In genomic region chr6:117605685-117606084, GRCm38 (mm10) we compare ENCODE assay signal across 18 mouse cellular contexts.
DNase-seq lines count a peak whose midpoint lies in the region; ATAC-seq and TF ChIP-seq lines count a peak whose summit lies in the region.
"Had no signal": no experiment of that assay in that cellular context is flagged by ENCODE, and none has a peak within 500 bp of the region (broad histone marks: within the 10 kb centered on the region; RNA-seq: fewer than 3 reads in every experiment).

No protein-coding gene starts in this region.

- 0 out of 2 replicates have a peak overlapping the region, but pooled peaks have one; percentile 76 for H3K27ac ChIP-seq in gastrocnemius, adult 2 months
- H3K27ac ChIP-seq in midbrain, embryonic 10.5 days (replicated peaks): no peak overlapping the region
- H3K27ac ChIP-seq in midbrain, embryonic 15.5 days: no peak overlapping the region
- H3K27ac ChIP-seq in heart, embryonic 16.5 days (ENCODE audit: low read length): peak overlapping the region; percentile 68
- H3K27ac ChIP-seq: hindbrain, embryonic 12.5 days; liver, embryonic 14.5 days; midbrain, embryonic 12.5 days; neural tube, embryonic 12.5 days had no signal

- 0 out of 2 replicates have a peak, but pooled peaks cover 1% of the 10 kb centered on the region for H3K4me1 ChIP-seq in midbrain, embryonic 10.5 days
- no peaks in the 10 kb centered on the region for H3K4me1 ChIP-seq in midbrain, embryonic 15.5 days
- H3K4me1 ChIP-seq in heart, embryonic 16.5 days (ENCODE audit: control insufficient read depth, insufficient read depth, low read length): peaks cover 30% of the 10 kb centered on the region
- H3K4me1 ChIP-seq: hindbrain, embryonic 12.5 days; midbrain, embryonic 12.5 days; neural tube, embryonic 12.5 days had no signal

- 87% methylated on average over 4 of the region's 4 CpGs for WGBS in midbrain, embryonic 10.5 days
- 72% methylated on average over 4 of the region's 4 CpGs for WGBS in midbrain, embryonic 15.5 days
- 18% methylated on average over 4 of the region's 4 CpGs for WGBS in heart, embryonic 16.5 days

- H3K36me3 ChIP-seq in midbrain, embryonic 10.5 days: no peaks in the 10 kb centered on the region
- no peaks in the 10 kb centered on the region for H3K36me3 ChIP-seq in midbrain, embryonic 15.5 days (replicated peaks)
- H3K36me3 ChIP-seq in heart, embryonic 16.5 days (ENCODE audit: control insufficient read depth, insufficient read depth): no peaks in the 10 kb centered on the region
- H3K36me3 ChIP-seq: hindbrain, embryonic 12.5 days; midbrain, embryonic 12.5 days; neural tube, embryonic 12.5 days had no signal

- intact Hi-C loops in gastrocnemius, adult 2 months (cut with DNase I): no loop called here

- no peak overlapping the region for H3K9ac ChIP-seq in midbrain, embryonic 15.5 days
- no peak overlapping the region for H3K9ac ChIP-seq in heart, embryonic 16.5 days (ENCODE audit: low read length)
- H3K9ac ChIP-seq: hindbrain, embryonic 12.5 days; liver, embryonic 14.5 days; midbrain, embryonic 12.5 days; neural tube, embryonic 12.5 days had no signal

- H3K4me2 ChIP-seq in midbrain, embryonic 15.5 days: no peak overlapping the region
- H3K4me2 ChIP-seq in heart, embryonic 16.5 days (ENCODE audit: low read depth, low read length): peak overlapping the region; percentile 37; the same call in 1 of the 2 replicates
- H3K4me2 ChIP-seq: hindbrain, embryonic 12.5 days; midbrain, embryonic 12.5 days; neural tube, embryonic 12.5 days had no signal

- H3K27me3 ChIP-seq in midbrain, embryonic 10.5 days (ENCODE audit: low read depth, poor library complexity, severe bottlenecking): no peaks in the 10 kb centered on the region
- H3K27me3 ChIP-seq in midbrain, embryonic 15.5 days (replicated peaks): no peaks in the 10 kb centered on the region
- 0 out of 2 replicates have a peak, but pooled peaks cover 7% of the 10 kb centered on the region for H3K27me3 ChIP-seq in heart, embryonic 16.5 days (ENCODE audit: control insufficient read depth, insufficient read depth, low read length)
- H3K27me3 ChIP-seq: hindbrain, embryonic 12.5 days; midbrain, embryonic 12.5 days; neural tube, embryonic 12.5 days had no signal

- ATAC-seq in midbrain, embryonic 15.5 days (replicated peaks): no peak
- peak; percentile 75 for ATAC-seq in heart, embryonic 16.5 days (replicated peaks; ENCODE audit: extremely low read depth, insufficient read depth, low FRiP score)
- ATAC-seq: forebrain, embryonic 14.5 days had no signal

- no peak for TF ChIP-seq CTCF in gastrocnemius, adult 2 months (IDR thresholded peaks at IDR 0.05)

- no peak for DNase-seq in gastrocnemius, adult 2 months
- DNase-seq in gastrocnemius, postnatal 4 days (ENCODE audit: low spot score in 2 of 2): no peak
- DNase-seq in midbrain, embryonic 10.5 days (ENCODE audit: low spot score): peak; percentile 2
- no peak for DNase-seq in layer of hippocampus, postnatal 10 days (ENCODE audit: low spot score in 2 of 2)
- DNase-seq in left cerebral cortex, adult 11 months (ENCODE audit: low spot score): no peak
- DNase-seq: adrenal gland, adult 8-10 months; cerebellum, adult 9-11 months; kidney, postnatal 4 days; layer of hippocampus, adult 9-11 months; spleen, adult 18-20 months; thymus, postnatal 36 days had no signal

- H3K4me3 ChIP-seq in gastrocnemius, adult 2 months: no peak overlapping the region
- no peak overlapping the region for H3K4me3 ChIP-seq in midbrain, embryonic 10.5 days
- H3K4me3 ChIP-seq in midbrain, embryonic 15.5 days: no peak overlapping the region
- no peak overlapping the region for H3K4me3 ChIP-seq in heart, embryonic 16.5 days (ENCODE audit: low read length)
- H3K4me3 ChIP-seq: hindbrain, embryonic 12.5 days; midbrain, embryonic 12.5 days; neural tube, embryonic 12.5 days had no signal

- H3K9me3 ChIP-seq in midbrain, embryonic 10.5 days (replicated peaks): peaks cover 8% of the 10 kb centered on the region; the same call in 1 of the 2 replicates
- no peaks in the 10 kb centered on the region; the same call in 1 of the 2 replicates for H3K9me3 ChIP-seq in midbrain, embryonic 15.5 days
- peaks cover 9% of the 10 kb centered on the region for H3K9me3 ChIP-seq in heart, embryonic 16.5 days (replicated peaks; ENCODE audit: control insufficient read depth, low read length)
- H3K9me3 ChIP-seq: midbrain, embryonic 12.5 days had no signal

Comparison
In these comparisons a context has a peak if more than half of its experiments do, and no peak if none do; other contexts are left out.
1. H3K27ac ChIP-seq: peak in gastrocnemius, adult 2 months (single experiment) and heart, embryonic 16.5 days (single experiment); none in midbrain, embryonic 10.5 days (single experiment) and midbrain, embryonic 15.5 days (single experiment).